In the genomic region with DNA sequence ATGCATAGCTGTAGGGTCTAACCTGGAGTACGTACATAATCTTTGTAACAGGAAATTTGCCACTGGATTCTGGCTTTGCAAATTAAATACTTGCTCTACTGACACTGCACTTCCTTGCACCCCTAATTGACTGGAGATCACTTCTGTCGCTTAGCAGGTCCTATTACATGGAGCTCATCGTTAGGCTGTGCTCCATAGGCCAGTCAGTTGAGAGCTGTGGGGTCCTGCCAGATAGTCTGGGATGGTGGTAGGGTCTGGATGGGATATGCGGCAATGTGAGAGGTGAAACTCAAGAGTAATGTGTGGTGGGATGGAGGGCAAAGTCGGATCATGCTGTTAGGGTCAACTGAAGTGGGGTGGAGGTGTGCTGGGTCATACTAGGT, we compare ENCODE assay signal across 8 mouse cellular contexts. TPM values are rescaled to one million over a fixed set of nuclear protein-coding genes. Genes with fewer than 3 reads are reported as not detected.
A peak's percentile ranks its signal among the peaks of the same experiment; 100 is the strongest.
DNase-seq lines count a peak whose midpoint lies in the region; ATAC-seq and TF ChIP-seq lines count a peak whose summit lies in the region.

No protein-coding gene starts in this region.

- no peak overlapping the region; the same call in 1 of the 2 replicates for H3K27ac ChIP-seq in embryonic facial prominence, embryonic 15.5 days (replicated peaks)
- H3K27ac ChIP-seq in limb, embryonic 14.5 days (replicated peaks; ENCODE audit: low read depth, low read length): no peak overlapping the region
- no peak overlapping the region for H3K27ac ChIP-seq in stomach, postnatal 0 days (replicated peaks)

- DNase-seq in embryo, embryonic 10 days (ENCODE audit: low spot score): peak; percentile 26
- DNase-seq in embryo, embryonic 9.5 days (ENCODE audit: extremely low spot score): no peak
- peak; percentile 16 for DNase-seq in 3T3-L1 (ENCODE audit: low read depth, low spot score)
- DNase-seq in limb, embryonic 14.5 days (ENCODE audit: low spot score): no peak
- DNase-seq in stomach, postnatal 0 days (ENCODE audit: low spot score): no peak
- no peak for DNase-seq in frontal cortex, postnatal 25 days (ENCODE audit: low spot score in 2 of 2)
- no peak for DNase-seq in adrenal gland, adult (ENCODE audit: inconsistent age in 2 of 2, low spot score in 1 of 2)

- peaks cover 15% of the 10 kb centered on the region for H3K4me1 ChIP-seq in embryonic facial prominence, embryonic 15.5 days
- H3K4me1 ChIP-seq in limb, embryonic 14.5 days (ENCODE audit: control insufficient read depth, insufficient read depth, low read length): peaks cover 5% of the 10 kb centered on the region
- H3K4me1 ChIP-seq in stomach, postnatal 0 days (replicated peaks; ENCODE audit: control insufficient read depth, insufficient read depth): peaks cover 4% of the 10 kb centered on the region; the same call in 1 of the 2 replicates

- H3K9me3 ChIP-seq in embryonic facial prominence, embryonic 15.5 days (replicated peaks): no peaks in the 10 kb centered on the region
- H3K9me3 ChIP-seq in limb, embryonic 14.5 days (ENCODE audit: control insufficient read depth, low read length): no peaks in the 10 kb centered on the region
- no peaks in the 10 kb centered on the region for H3K9me3 ChIP-seq in stomach, postnatal 0 days (ENCODE audit: control insufficient read depth, low read length)

- H3K4me3 ChIP-seq in embryonic facial prominence, embryonic 15.5 days (replicated peaks): peak overlapping the region; percentile 88
- peak overlapping the region; percentile 68 for H3K4me3 ChIP-seq in limb, embryonic 14.5 days (replicated peaks; ENCODE audit: low read length)
- peak overlapping the region; percentile 74 for H3K4me3 ChIP-seq in stomach, postnatal 0 days (ENCODE audit: low read depth, low read length)

- no peak for TF ChIP-seq CTCF in stomach, postnatal 0 days (IDR thresholded peaks at IDR 0.05; ENCODE audit: low read depth)

- TF ChIP-seq EP300 in stomach, postnatal 0 days (optimal IDR thresholded peaks at IDR 0.05): no peak

- 9% methylated on average over 5 of the region's 5 CpGs for WGBS in embryonic facial prominence, embryonic 15.5 days
- WGBS in limb, embryonic 14.5 days: 16% methylated on average over 5 of the region's 5 CpGs
- 10% methylated on average over 5 of the region's 5 CpGs for whole genome bisulfite sequencing in stomach, postnatal 0 days

- peak overlapping the region; percentile 71 for H3K9ac ChIP-seq in embryonic facial prominence, embryonic 15.5 days
- H3K9ac ChIP-seq in limb, embryonic 14.5 days (ENCODE audit: low read depth, low read length, severe bottlenecking): peak overlapping the region; percentile 63
- peak overlapping the region; percentile 86 for H3K9ac ChIP-seq in stomach, postnatal 0 days (ENCODE audit: low read length)

- H3K27me3 ChIP-seq in embryonic facial prominence, embryonic 15.5 days: no peaks in the 10 kb centered on the region
- H3K27me3 ChIP-seq in limb, embryonic 14.5 days (ENCODE audit: control insufficient read depth, insufficient read depth, low read length): no peaks in the 10 kb centered on the region
- H3K27me3 ChIP-seq in stomach, postnatal 0 days (ENCODE audit: control insufficient read depth, insufficient read depth, low read length): no peaks in the 10 kb centered on the region

- peaks cover 22% of the 10 kb centered on the region for H3K36me3 ChIP-seq in embryonic facial prominence, embryonic 15.5 days
- peaks cover 28% of the 10 kb centered on the region for H3K36me3 ChIP-seq in limb, embryonic 14.5 days (ENCODE audit: control insufficient read depth, insufficient read depth, low read length)
- H3K36me3 ChIP-seq in stomach, postnatal 0 days (ENCODE audit: control insufficient read depth, insufficient read depth, low read length): no peaks in the 10 kb centered on the region

- ATAC-seq in embryonic facial prominence, embryonic 15.5 days (ENCODE audit: insufficient number of reproducible peaks, low FRiP score, low TSS enrichment, low read depth): 0 out of 2 replicates have a peak, but pooled peaks have one; percentile 4
- no peak for ATAC-seq in limb, embryonic 14.5 days (ENCODE audit: low FRiP score, low read depth)
- ATAC-seq in stomach, postnatal 0 days (ENCODE audit: low FRiP score, low TSS enrichment): no peak

- TF ChIP-seq POLR2A in limb, embryonic 14.5 days (IDR thresholded peaks at IDR 0.05; ENCODE audit: borderline replicate concordance, extremely low read depth, insufficient read depth, insufficient read length): no peak

- peak overlapping the region; percentile 81 for H3K4me2 ChIP-seq in embryonic facial prominence, embryonic 15.5 days (replicated peaks)
- H3K4me2 ChIP-seq in limb, embryonic 14.5 days (replicated peaks; ENCODE audit: low read depth, low read length, severe bottlenecking): peak overlapping the region; percentile 64
- H3K4me2 ChIP-seq in stomach, postnatal 0 days (replicated peaks; ENCODE audit: low read depth): peak overlapping the region; percentile 84

RNA-seq across cellular contexts. Expression of a gene that starts 0.7 kb away (rescaled TPM):
- 26.2 and 28.2 TPM in 2 replicates for polyA plus RNA-seq in embryonic facial prominence, embryonic 15.5 days (2015; fragmentation: Nextera tagmentation; extraction: Ambion mirVana)
- 16.1 and 20.6 TPM in 2 replicates for polyA plus RNA-seq in limb, embryonic 14.5 days (2012; rRNA removed)
- 36.0 and 37.3 TPM in 2 replicates for polyA plus RNA-seq in limb, embryonic 14.5 days (2014; fragmentation: Nextera tagmentation; extraction: Ambion mirVana)
- 9.1 and 11.0 TPM in 2 replicates for polyA plus RNA-seq in stomach, postnatal 0 days (2015; fragmentation: Nextera tagmentation; extraction: Ambion mirVana)

RNA-seq across cellular contexts. Expression of a gene that starts 0.7 kb away (rescaled TPM):
- polyA plus RNA-seq in embryonic facial prominence, embryonic 15.5 days (2015; fragmentation: Nextera tagmentation; extraction: Ambion mirVana): 48.2 and 53.4 TPM in 2 replicates
- 85.7 and 87.2 TPM in 2 replicates for polyA plus RNA-seq in limb, embryonic 14.5 days (2012; rRNA removed)
- polyA plus RNA-seq in limb, embryonic 14.5 days (2014; fragmentation: Nextera tagmentation; extraction: Ambion mirVana): 48.4 and 55.9 TPM in 2 replicates
- polyA plus RNA-seq in stomach, postnatal 0 days (2015; fragmentation: Nextera tagmentation; extraction: Ambion mirVana): 21.1 and 21.7 TPM in 2 replicates

RNA-seq across cellular contexts. Expression of a gene that starts 26.7 kb away (rescaled TPM):
- not detected in 2 replicates for polyA plus RNA-seq in embryonic facial prominence, embryonic 15.5 days (2015; fragmentation: Nextera tagmentation; extraction: Ambion mirVana)
- polyA plus RNA-seq in limb, embryonic 14.5 days (2012; rRNA removed): not detected in 2 replicates
- polyA plus RNA-seq in limb, embryonic 14.5 days (2014; fragmentation: Nextera tagmentation; extraction: Ambion mirVana): not detected in 2 replicates
- not detected in 2 replicates for polyA plus RNA-seq in stomach, postnatal 0 days (2015; fragmentation: Nextera tagmentation; extraction: Ambion mirVana)

Comparison
In these comparisons a context has a peak if more than half of its experiments do, and no peak if none do; other contexts are left out.
1. DNase-seq: peak in embryo, embryonic 10 days (single experiment) and 3T3-L1 (single experiment); none in embryo, embryonic 9.5 days (single experiment), limb, embryonic 14.5 days (single experiment), stomach, postnatal 0 days (single experiment), frontal cortex, postnatal 25 days (0 of 2) and adrenal gland, adult (0 of 2).
2. Peak in every context shown above with its lines, with median percentiles within 50 percentile points of each other: H3K4me2 ChIP-seq, H3K4me3 ChIP-seq and H3K9ac ChIP-seq.